Mouse (Mus musculus) heart, adult 8-10 months (tissue): Measurements from ENCODE around the gene Krt35. TPM values are rescaled to one million over a fixed set of nuclear protein-coding genes. Genes with fewer than 3 reads are reported as not detected.

Source experiments
- DNase-seq: peaks from one replicate; pipeline ENCODE4 v3.0.0; 2022; ENCODE audit warnings: low spot score
- total RNA-seq, 4 experiments: library from RNA; stranded (reverse); gene quantifications; 2 replicates each; pipeline ENCODE4 v1.2.4; 2022

The Krt35 gene
- total RNA-seq, 4 experiments from 2014 or later, result not detected

GRCm38 (mm10) chr11:100066236-100067010 is 29.6 kb downstream of the Krt35 start:
- no peak for DNase-seq

- no peak for DNase-seq
These were observed 37.2 kb downstream of the Krt35 start for GRCm38 (mm10) chr11:100058875-100059274.

- DNase-seq, result no peak
These were observed 40.1 kb downstream of the Krt35 start for GRCm38 (mm10) chr11:100055686-100056655.

- DNase-seq, result no peak
These were observed 45.6 kb downstream of the Krt35 start, which contains the start of gene Krt31 for GRCm38 (mm10) chr11:100050451-100050850. TSS of gene Krt31 (minus strand) at chr11:100050551.

GRCm38 (mm10) chr11:100047193-100047592 is 48.8 kb downstream of the Krt35 start:
- no peak for DNase-seq

- no peak for DNase-seq
These were observed 49.7 kb downstream of the Krt35 start for GRCm38 (mm10) chr11:100046303-100046866.

Other genes with a start within 250 kb of the Krt35 start
- gene Krtap4-16, start 244.6 kb downstream of the Krt35 start, total RNA-seq, result not detected
- not detected for gene Gm11568, start 238.3 kb downstream of the Krt35 start, total RNA-seq
- not detected for gene Gm11559, start 231.8 kb downstream of the Krt35 start, total RNA-seq
- gene Krtap9-1, start 222.9 kb downstream of the Krt35 start, total RNA-seq, result not detected
- not detected for gene Gm11567, start 217.1 kb downstream of the Krt35 start, total RNA-seq
- not detected for gene Krtap31-1, start 188.3 kb downstream of the Krt35 start, total RNA-seq
- not detected for gene Gm11565, start 181.5 kb downstream of the Krt35 start, total RNA-seq
- gene Krtap31-2, start 159.9 kb downstream of the Krt35 start, total RNA-seq, result not detected
- not detected for gene Krtap9-5, start 147.8 kb downstream of the Krt35 start, total RNA-seq
- not detected for gene Krtap29-1, start 117.2 kb downstream of the Krt35 start, total RNA-seq
- gene Krtap16-1, start 109.6 kb downstream of the Krt35 start, total RNA-seq, result not detected
- not detected for gene Krtap17-1, start 102.2 kb downstream of the Krt35 start, total RNA-seq
- gene Krt33a, start 80.0 kb downstream of the Krt35 start, total RNA-seq, result not detected
- gene Krt33b, start 66.4 kb downstream of the Krt35 start, total RNA-seq, result not detected
- not detected for gene Krt34, start 54.7 kb downstream of the Krt35 start, total RNA-seq
- gene Krt31, start 45.7 kb downstream of the Krt35 start, total RNA-seq, result not detected
- not detected for gene Krt32, start 8.0 kb downstream of the Krt35 start, total RNA-seq
- gene Krt36, start 9.4 kb upstream of the Krt35 start, total RNA-seq, result not detected
- not detected for gene Krt13, start 25.3 kb upstream of the Krt35 start, total RNA-seq
- gene Krt15, start 39.7 kb upstream of the Krt35 start, total RNA-seq, result under 1 TPM in 1 of 4 experiments, not detected in 3; 0.92 TPM
- 1 to 10 TPM; 4.6 to 9.6 (median 6.7) TPM for gene Krt19, start 52.4 kb upstream of the Krt35 start, total RNA-seq
- gene Krt9, start 97.0 kb upstream of the Krt35 start, total RNA-seq, result not detected
- gene Krt14, start 111.3 kb upstream of the Krt35 start, total RNA-seq, result under 1 TPM in 2 of 4 experiments, not detected in 2; 0.25 to 0.63 TPM
- not detected for gene Krt16, start 152.7 kb upstream of the Krt35 start, total RNA-seq
- not detected for gene Krt17, start 164.8 kb upstream of the Krt35 start, total RNA-seq
- gene Krt42, start 173.6 kb upstream of the Krt35 start, total RNA-seq, result not detected
- 1,000 to 10,000 TPM; 1,527 to 1,967 (median 1,680) TPM for gene Eif1, start 223.6 kb upstream of the Krt35 start, total RNA-seq
- not detected for gene Gast, start 238.2 kb upstream of the Krt35 start, total RNA-seq